Mouse (Mus musculus): ENCODE data around the gene Rara.

- TF ChIP-seq POLR2A (IDR thresholded peaks at IDR 0.05; ENCODE audit: low read depth, low read length) (no peak), CTCF (IDR thresholded peaks at IDR 0.05; ENCODE audit: extremely low read depth, insufficient read depth, insufficient read length, insufficient replicate concordance) (no peak)
Measured at GRCm38 (mm10) chr11:99010706-99011105, 83.1 kb downstream of the Rara start.

Measured in spleen, adult 2 months (tissue).